Mouse (Mus musculus): ENCODE measurements around the gene Olfr222.

GRCm38 (mm10) chr11:59541324-59541723 is 34.7 kb downstream of the Olfr222 start, which contains the start of gene Nlrp3:
- no peak for TF ChIP-seq CTCF (IDR thresholded peaks at IDR 0.05)
- TF ChIP-seq POLR2A (IDR thresholded peaks at IDR 0.05; ENCODE audit: insufficient read depth, low read depth, low read length), result no peak

Measured in heart, adult 2 months (tissue).